Mouse (Mus musculus) brain, adult 10 weeks (tissue): ENCODE measurements around the gene Kdelr3. TPM values are rescaled to one million over a fixed set of nuclear protein-coding genes. Genes with fewer than 3 reads are reported as not detected.

Source experiments
- polyA plus RNA-seq: library from polyadenylated mRNA; stranded (reverse); fragments of 350-450 nt; fragmentation: Illumina TruSeq; extraction: RNeasy Lipid Tissue Mini Kit (QIAGEN cat#74804); gene quantifications from one replicate; pipeline ENCODE4 v1.2.3, GENCODE M21; 2015; ENCODE audit warnings: low read depth, low replicate concordance

The Kdelr3 gene
- polyA plus RNA-seq = 2.2 TPM

DNA sequence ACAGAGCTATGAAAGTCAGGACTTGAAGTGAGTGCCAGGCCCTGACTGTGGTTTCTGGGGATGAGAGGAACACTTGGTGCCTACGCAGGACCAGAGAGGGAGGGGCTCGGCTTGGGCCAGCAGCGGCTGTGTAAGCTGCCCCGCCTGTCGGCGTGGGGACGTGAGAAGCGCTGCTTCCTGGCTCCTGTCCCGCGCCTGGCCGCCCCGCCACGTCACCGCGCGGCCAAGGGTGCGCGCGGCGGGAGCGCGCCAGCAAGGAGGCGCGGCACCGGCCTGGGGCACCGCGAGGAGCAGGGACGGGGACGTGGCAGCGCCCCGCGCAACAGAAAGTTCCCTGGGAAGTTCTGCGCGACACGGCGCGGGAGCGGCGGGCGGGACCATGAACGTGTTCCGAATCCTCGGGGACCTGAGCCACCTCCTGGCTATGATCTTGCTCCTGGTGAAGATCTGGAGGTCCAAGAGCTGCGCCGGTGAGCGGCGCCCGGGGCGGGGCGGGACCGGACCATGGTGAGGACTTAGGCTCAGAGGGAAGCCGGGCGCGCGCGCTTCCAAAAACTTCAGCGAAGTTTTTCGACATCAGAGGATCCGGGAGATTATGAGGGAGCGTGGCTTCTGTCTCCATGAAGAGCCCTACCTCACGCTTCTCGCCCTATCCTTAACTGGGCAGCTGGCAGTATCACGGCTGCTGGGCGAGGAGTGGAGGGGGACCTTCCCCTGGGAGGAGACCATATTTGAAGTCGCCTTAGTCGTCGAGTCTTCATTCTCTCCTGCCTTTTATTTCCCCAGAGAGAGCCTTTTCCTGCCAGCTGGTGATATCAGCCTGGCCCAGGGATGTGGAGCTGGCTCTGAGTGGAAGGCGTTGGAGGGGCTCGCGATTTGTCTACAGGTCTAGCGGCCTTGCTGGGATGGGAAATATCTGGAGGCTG, at the start of gene Kdelr3:
TSS of gene Kdelr3 (plus strand) at position 241 of the 926 bp plus-strand sequence.

DNA sequence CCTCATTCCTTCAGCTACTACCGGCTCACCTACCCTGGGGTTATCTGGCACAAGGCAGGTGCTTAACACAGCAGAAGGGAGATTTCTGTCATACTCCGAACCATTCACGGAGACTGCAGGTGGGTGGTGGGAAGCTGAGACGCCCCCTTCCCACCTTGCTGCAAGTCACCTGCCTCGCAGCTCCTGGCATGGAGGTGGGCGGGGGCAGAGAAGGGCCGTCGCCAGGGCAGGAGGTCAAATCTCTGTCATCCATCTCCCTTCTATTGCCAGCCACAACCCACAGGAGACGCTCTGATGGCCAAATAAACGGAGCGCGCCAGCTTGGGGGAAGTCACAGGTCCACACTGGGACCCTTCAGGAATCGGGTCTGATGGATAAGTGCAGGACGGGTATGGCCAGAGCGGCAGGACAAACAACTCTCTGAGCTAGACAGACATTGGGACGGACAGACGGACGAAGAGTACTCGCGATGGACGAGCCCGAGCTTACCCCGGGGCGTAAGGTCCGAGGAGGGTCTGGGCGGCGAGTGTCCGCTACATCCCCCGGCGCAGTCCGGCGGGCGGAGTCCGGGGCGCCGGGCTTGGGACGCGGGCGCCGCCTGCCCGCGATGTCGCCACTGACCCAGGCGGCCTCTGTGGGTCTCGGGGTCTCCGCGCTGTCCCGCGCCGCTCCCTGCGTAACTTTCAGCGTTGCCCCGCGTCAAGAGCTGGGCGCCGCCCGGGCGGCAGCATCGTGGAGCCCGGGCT, 11.3 kb upstream of the Kdelr3 start, which contains the start of gene Kcnj4:
TSS of gene Kcnj4 (minus strand) at position 535 of the 746 bp plus-strand sequence.

DNA sequence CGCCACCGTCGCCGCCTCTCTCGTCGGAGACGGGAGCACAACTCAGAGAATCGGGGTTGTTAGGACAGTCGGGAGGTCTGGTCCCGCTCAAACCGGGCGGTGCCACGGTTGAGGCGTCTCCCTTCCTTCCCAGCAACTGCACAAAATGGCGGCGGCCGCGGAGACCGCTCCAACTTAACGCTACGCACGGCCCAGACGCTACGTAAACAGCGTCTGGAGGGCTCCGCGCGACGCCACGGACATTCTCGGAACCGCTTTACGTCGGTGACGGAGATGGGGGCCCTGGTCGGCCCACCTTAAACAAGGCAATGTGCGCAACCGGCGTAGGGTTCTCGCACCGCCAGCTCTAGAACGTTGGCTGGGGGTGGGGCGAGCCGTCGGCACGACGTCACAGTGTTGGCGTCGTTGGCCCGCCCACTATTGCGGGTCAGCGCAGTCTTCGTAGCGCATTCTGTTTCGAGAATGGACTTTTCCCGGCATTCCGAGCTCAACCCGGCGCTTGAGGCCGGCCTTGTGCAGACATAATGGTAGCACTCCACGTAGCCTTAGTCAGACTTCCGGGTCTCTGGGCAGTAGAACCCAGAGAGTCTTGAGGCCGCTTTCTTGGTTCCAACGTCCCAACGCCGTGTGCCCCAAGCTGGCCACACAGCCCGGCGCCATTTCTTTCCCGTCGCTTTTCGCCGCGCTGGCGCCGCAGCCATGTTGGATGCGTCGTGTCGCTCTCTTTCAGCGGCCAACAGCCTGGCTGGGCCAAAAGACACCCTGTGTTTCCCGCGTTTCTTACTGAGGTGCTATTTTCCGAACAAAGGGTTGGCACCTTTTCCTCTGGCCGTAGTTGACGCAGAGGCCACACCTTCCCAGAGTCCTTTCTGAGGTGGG, 30.4 kb downstream of the Kdelr3 start, which contains the start of gene Ddx17:
TSS of gene Ddx17 (minus strand) at position 332 of the 879 bp plus-strand sequence.

Other genes starting within 250 kb of the Kdelr3 start
- gene Baiap2l2, start 230.9 kb upstream of the Kdelr3 start, polyA plus RNA-seq = 3.3 TPM
- gene Pla2g6, start 188.0 kb upstream of the Kdelr3 start, polyA plus RNA-seq = 15.4 TPM
- gene Maff, start 169.8 kb upstream of the Kdelr3 start, polyA plus RNA-seq = 1.1 TPM
- gene Tmem184b, start 112.8 kb upstream of the Kdelr3 start, polyA plus RNA-seq = 52.5 TPM
- 108 TPM for gene Csnk1e, start 60.8 kb upstream of the Kdelr3 start, polyA plus RNA-seq
- 90.4 TPM for gene Kcnj4, start 11.2 kb upstream of the Kdelr3 start, polyA plus RNA-seq
- gene Ddx17, start 30.3 kb downstream of the Kdelr3 start, polyA plus RNA-seq = 250 TPM
- gene Dmc1, start 88.7 kb downstream of the Kdelr3 start, polyA plus RNA-seq = 1.7 TPM
- 9.6 TPM for gene Fam227a, start 142.5 kb downstream of the Kdelr3 start, polyA plus RNA-seq
- gene Cby1, start 142.8 kb downstream of the Kdelr3 start, polyA plus RNA-seq = 78.2 TPM
- gene Tomm22, start 154.4 kb downstream of the Kdelr3 start, polyA plus RNA-seq = 171 TPM
- gene Josd1, start 171.5 kb downstream of the Kdelr3 start, polyA plus RNA-seq = 63.9 TPM
- 36.9 TPM for gene Gtpbp1, start 174.4 kb downstream of the Kdelr3 start, polyA plus RNA-seq
- 36.8 TPM for gene Sun2, start 226.1 kb downstream of the Kdelr3 start, polyA plus RNA-seq